Mouse (Mus musculus) midbrain, embryonic 13.5 days (tissue): ENCODE results near the gene Wwc2. TPM values are rescaled to one million over a fixed set of nuclear protein-coding genes. Genes with fewer than 3 reads are reported as not detected.

Source experiments
- ATAC-seq: fragments of 200-750 bp; cut with Nextera tagmentation; 2 replicates; pipeline ENCODE4 v1.8.0; 2017; ENCODE audit warnings: mild to moderate bottlenecking, moderate TSS enrichment, moderate library complexity
- H3K27ac ChIP-seq: fragments of 300-500 bp; sonication (generic); 2 replicates; pipeline ENCODE4 v1.5.1; 2015; ENCODE audit warnings: inconsistent platforms, mild to moderate bottlenecking, moderate library complexity
- H3K27me3 ChIP-seq: fragments of 300-500 bp; sonication (generic); 2 replicates; pipeline ENCODE4 v1.6.1; 2015; ENCODE audit warnings: mild to moderate bottlenecking, inconsistent platforms
- H3K36me3 ChIP-seq: fragments of 300-500 bp; sonication (generic); 2 replicates; pipeline ENCODE4 v1.6.1; 2015; ENCODE audit warnings: mild to moderate bottlenecking, inconsistent platforms
- H3K4me1 ChIP-seq: fragments of 300-500 bp; sonication (generic); replicated peaks from 2 replicates; pipeline ENCODE4 v1.6.1; 2015; ENCODE audit warnings: inconsistent platforms
- H3K4me2 ChIP-seq: fragments of 300-500 bp; sonication (generic); replicated peaks from 2 replicates; pipeline ENCODE4 v1.6.1; 2015; ENCODE audit warnings: moderate library complexity, mild to moderate bottlenecking, inconsistent platforms
- H3K4me3 ChIP-seq: fragments of 300-500 bp; sonication (generic); replicated peaks from 2 replicates; pipeline ENCODE4 v1.5.1; 2015; ENCODE audit warnings: mild to moderate bottlenecking, inconsistent platforms
- H3K9ac ChIP-seq: fragments of 300-500 bp; sonication (generic); replicated peaks from 2 replicates; pipeline ENCODE4 v1.6.1; 2015; ENCODE audit warnings: mild to moderate bottlenecking, inconsistent platforms
- H3K9me3 ChIP-seq: fragments of 300-500 bp; sonication (generic); 2 replicates; pipeline ENCODE4 v1.6.1; 2016; ENCODE audit warnings: mild to moderate bottlenecking, inconsistent platforms
- WGBS: fragments of 180-500 bp; shearing (Covaris S2); methylation state at CpG from one replicate; pipeline ENCODE4 v1.1.7; 2015; 5-methylcytosine and 5-hydroxymethylcytosine counted together
- polyA plus RNA-seq: library from polyadenylated mRNA; unstranded; fragments of >200 nt; fragmentation: Nextera tagmentation; extraction: Ambion mirVana; gene quantifications from 2 replicates; pipeline ENCODE4 v1.2.1, GENCODE M21; 2015

Wwc2 gene
- polyA plus RNA-seq, 1 experiment from 2014 or later = 5.1 TPM

- Histone ChIP-seq H3K4me1 (peaks cover 22% of the 10 kb centered on the region), H3K27ac (no peak overlapping the region), H3K4me3 (no peak overlapping the region), H3K4me2 (no peak overlapping the region), H3K27me3 (no peaks in the 10 kb centered on the region), H3K9ac (no peak overlapping the region), H3K9me3 (no peaks in the 10 kb centered on the region), H3K36me3 (no peaks in the 10 kb centered on the region)
- no peak for ATAC-seq
- WGBS = 95% methylated on average over 3 of the region's 3 CpGs
Observed at GRCm38 (mm10) chr8:47933087-47933486, 57.6 kb downstream of the Wwc2 start.

GRCm38 (mm10) chr8:47932028-47932790 is 58.5 kb downstream of the Wwc2 start:
- no peak overlapping the region for H3K9ac ChIP-seq
- WGBS = 47% methylated on average over 16 of the region's 16 CpGs

GRCm38 (mm10) chr8:47931371-47931770 is 59.4 kb downstream of the Wwc2 start:
- Histone ChIP-seq H3K27ac (no peak overlapping the region), H3K4me3 (no peak overlapping the region), H3K9ac (no peak overlapping the region), H3K4me2 (no peak overlapping the region), H3K4me1 (peaks cover 22% of the 10 kb centered on the region), H3K36me3 (no peaks in the 10 kb centered on the region), H3K9me3 (no peaks in the 10 kb centered on the region), H3K27me3 (no peaks in the 10 kb centered on the region)
- WGBS = 84% methylated on average over 7 of the region's 7 CpGs
- ATAC-seq = no peak

More at GRCm38 (mm10) chr8:47932028-47932790, 58.5 kb downstream of the Wwc2 start:
- no peak overlapping the region for H3K4me3 ChIP-seq
- no peaks in the 10 kb centered on the region for H3K27me3 ChIP-seq
- H3K4me1 ChIP-seq = peaks cover 22% of the 10 kb centered on the region
- H3K9me3 ChIP-seq = no peaks in the 10 kb centered on the region
- no peak overlapping the region for H3K27ac ChIP-seq
- H3K36me3 ChIP-seq = no peaks in the 10 kb centered on the region
- peak; percentile 78 for ATAC-seq
- peak overlapping the region; percentile 14; the same call in 1 of the 2 replicates for H3K4me2 ChIP-seq

GRCm38 (mm10) chr8:47929615-47930014 is 61.1 kb downstream of the Wwc2 start:
- H3K4me2 ChIP-seq = no peak overlapping the region
- WGBS = 94% methylated on average over 12 of the region's 12 CpGs
- no peaks in the 10 kb centered on the region for H3K9me3 ChIP-seq
- no peak overlapping the region for H3K27ac ChIP-seq
- H3K9ac ChIP-seq = no peak overlapping the region
- H3K4me3 ChIP-seq = no peak overlapping the region
- ATAC-seq = no peak
- no peaks in the 10 kb centered on the region for H3K27me3 ChIP-seq
- peaks cover 19% of the 10 kb centered on the region for H3K4me1 ChIP-seq
- no peaks in the 10 kb centered on the region for H3K36me3 ChIP-seq

- Histone ChIP-seq H3K9ac (no peak overlapping the region), H3K27me3 (no peaks in the 10 kb centered on the region), H3K27ac (no peak overlapping the region), H3K4me3 (no peak overlapping the region), H3K36me3 (no peaks in the 10 kb centered on the region), H3K4me2 (no peak overlapping the region), H3K4me1 (peaks cover 14% of the 10 kb centered on the region), H3K9me3 (no peaks in the 10 kb centered on the region)
- ATAC-seq = no peak
- 90% methylated on average over 12 of the region's 12 CpGs for WGBS
Observed at GRCm38 (mm10) chr8:47928604-47929185, 62.0 kb downstream of the Wwc2 start.

GRCm38 (mm10) chr8:47924921-47925320 is 65.8 kb downstream of the Wwc2 start:
- H3K4me3 ChIP-seq = no peak overlapping the region

GRCm38 (mm10) chr8:47922816-47923215 is 67.9 kb downstream of the Wwc2 start:
- 79% methylated on average over 10 of the region's 10 CpGs for WGBS
- Histone ChIP-seq H3K9ac (no peak overlapping the region), H3K4me3 (no peak overlapping the region), H3K4me1 (0 out of 2 replicates have a peak, but pooled peaks cover 2% of the 10 kb centered on the region), H3K4me2 (no peak overlapping the region), H3K27ac (no peak overlapping the region), H3K36me3 (peaks cover 12% of the 10 kb centered on the region), H3K9me3 (no peaks in the 10 kb centered on the region), H3K27me3 (no peaks in the 10 kb centered on the region)
- no peak for ATAC-seq

More at GRCm38 (mm10) chr8:47924921-47925320, 65.8 kb downstream of the Wwc2 start:
- Histone ChIP-seq H3K36me3 (peaks cover 5% of the 10 kb centered on the region; the same call in 1 of the 2 replicates), H3K9ac (no peak overlapping the region), H3K4me1 (0 out of 2 replicates have a peak, but pooled peaks cover 2% of the 10 kb centered on the region), H3K27ac (no peak overlapping the region), H3K9me3 (no peaks in the 10 kb centered on the region), H3K4me2 (no peak overlapping the region), H3K27me3 (no peaks in the 10 kb centered on the region)
- WGBS = 82% methylated on average over 6 of the region's 6 CpGs
- ATAC-seq = no peak

- 0 out of 2 replicates have a peak, but pooled peaks cover 2% of the 10 kb centered on the region for H3K4me1 ChIP-seq
- H3K4me3 ChIP-seq = no peak overlapping the region
- no peak overlapping the region for H3K27ac ChIP-seq
- WGBS = 81% methylated on average over 4 of the region's 4 CpGs
- H3K9ac ChIP-seq = no peak overlapping the region
- H3K9me3 ChIP-seq = no peaks in the 10 kb centered on the region
- no peak for ATAC-seq
- H3K36me3 ChIP-seq = peaks cover 12% of the 10 kb centered on the region
- H3K4me2 ChIP-seq = no peak overlapping the region
- H3K27me3 ChIP-seq = no peaks in the 10 kb centered on the region
Observed at GRCm38 (mm10) chr8:47922011-47922410, 68.7 kb downstream of the Wwc2 start.

- Histone ChIP-seq H3K4me3 (no peak overlapping the region), H3K27ac (no peak overlapping the region), H3K36me3 (peaks cover 12% of the 10 kb centered on the region), H3K9me3 (no peaks in the 10 kb centered on the region), H3K4me1 (0 out of 2 replicates have a peak, but pooled peaks cover 2% of the 10 kb centered on the region), H3K9ac (no peak overlapping the region), H3K27me3 (no peaks in the 10 kb centered on the region), H3K4me2 (no peak overlapping the region)
- no peak for ATAC-seq
- WGBS = 98% methylated on average over 6 of the region's 6 CpGs
Observed at GRCm38 (mm10) chr8:47920575-47921144, 70.1 kb downstream of the Wwc2 start.

- Histone ChIP-seq H3K9ac (no peak overlapping the region), H3K27ac (no peak overlapping the region), H3K9me3 (no peaks in the 10 kb centered on the region), H3K4me3 (no peak overlapping the region), H3K4me1 (no peaks in the 10 kb centered on the region), H3K36me3 (peaks cover 12% of the 10 kb centered on the region), H3K4me2 (no peak overlapping the region), H3K27me3 (no peaks in the 10 kb centered on the region)
- no peak for ATAC-seq
- WGBS = 89% methylated on average over 19 of the region's 19 CpGs
Observed at GRCm38 (mm10) chr8:47917060-47918035, 73.4 kb downstream of the Wwc2 start.

- Histone ChIP-seq H3K36me3 (peaks cover 12% of the 10 kb centered on the region), H3K27me3 (no peaks in the 10 kb centered on the region), H3K4me1 (no peaks in the 10 kb centered on the region), H3K27ac (no peak overlapping the region), H3K4me3 (no peak overlapping the region), H3K9ac (no peak overlapping the region), H3K4me2 (no peak overlapping the region), H3K9me3 (no peaks in the 10 kb centered on the region)
- 88% methylated on average over 2 of the region's 2 CpGs for WGBS
- no peak for ATAC-seq
Observed at GRCm38 (mm10) chr8:47915521-47915920, 75.2 kb downstream of the Wwc2 start.
